Mouse (Mus musculus): Measurements from ENCODE around the gene Csn2.

Gene Csn2

GRCm38 (mm10) chr5:87699530-87699929, at the start of gene Csn2:
Gene Csn2 (minus strand): TSS chr5:87699630.
- no peak for DNase-seq (ENCODE audit: low read depth)

- DNase-seq (ENCODE audit: low read depth), result no peak
These were observed 35.4 kb upstream of the Csn2 start for GRCm38 (mm10) chr5:87734821-87735220.

GRCm38 (mm10) chr5:87705891-87706290, 6.5 kb upstream of the Csn2 start:
- DNase-seq (ENCODE audit: low read depth), result no peak

- DNase-seq (ENCODE audit: low read depth), result no peak
These were observed 33.5 kb downstream of the Csn2 start, which contains the start of gene Csn1s1 for GRCm38 (mm10) chr5:87665908-87666307. Gene Csn1s1 (plus strand): TSS chr5:87666208.

GRCm38 (mm10) chr5:87642787-87643186, 56.6 kb downstream of the Csn2 start:
- DNase-seq (ENCODE audit: low read depth), result no peak
